Mouse (Mus musculus) large intestine, adult 2 months (tissue): ENCODE measurements around the gene Utrn. TPM values are rescaled to one million over a fixed set of nuclear protein-coding genes. Genes with fewer than 3 reads are reported as not detected.

ENCODE experiments used
- DNase-seq: peaks from one replicate; pipeline ENCODE4 v3.0.0-alpha.2; 2012; ENCODE audit warnings: low read depth, low spot score
- WGBS: fragments of 180-500 bp; shearing (Covaris S2); methylation state at CpG from one replicate; pipeline ENCODE4 v1.1.7; 2018; 5-methylcytosine and 5-hydroxymethylcytosine counted together
- polyA plus RNA-seq: library from polyadenylated mRNA; depleted of rRNA; stranded (reverse); fragments of >200 nt; gene quantifications from 2 replicates; pipeline ENCODE4 v1.2.3, GENCODE M21; 2012

Utrn gene
- polyA plus RNA-seq, 1 experiment: 10.5 TPM

GRCm38 (mm10) chr10:12754911-12755310, 114.3 kb downstream of the Utrn start:
- WGBS: 94% methylated on average over 2 of the region's 2 CpGs

DNA sequence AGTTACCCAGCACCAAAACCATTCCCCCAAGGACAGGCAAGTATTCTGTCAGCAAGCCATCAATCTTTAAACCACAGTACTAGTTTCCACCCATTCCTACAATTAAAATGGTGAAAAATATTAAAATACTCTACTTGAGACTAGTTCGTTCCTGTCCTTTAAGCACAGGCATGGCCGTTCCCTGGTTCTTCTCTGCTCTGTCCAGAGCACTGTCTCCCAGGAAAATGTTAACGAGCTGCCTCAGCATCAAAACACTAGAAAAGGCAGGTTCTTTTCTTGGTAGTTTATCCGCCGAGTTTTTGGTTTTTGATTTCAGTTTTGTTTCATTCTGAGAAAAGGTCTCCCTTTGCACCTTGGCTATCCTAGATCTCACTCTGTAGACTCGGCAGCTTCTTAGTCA, 115.0 kb downstream of the Utrn start:
- 91% methylated on average over 6 of the region's 6 CpGs for WGBS
- DNase-seq: no peak

More at GRCm38 (mm10) chr10:12754911-12755310, 114.3 kb downstream of the Utrn start:
- DNase-seq: no peak

DNA sequence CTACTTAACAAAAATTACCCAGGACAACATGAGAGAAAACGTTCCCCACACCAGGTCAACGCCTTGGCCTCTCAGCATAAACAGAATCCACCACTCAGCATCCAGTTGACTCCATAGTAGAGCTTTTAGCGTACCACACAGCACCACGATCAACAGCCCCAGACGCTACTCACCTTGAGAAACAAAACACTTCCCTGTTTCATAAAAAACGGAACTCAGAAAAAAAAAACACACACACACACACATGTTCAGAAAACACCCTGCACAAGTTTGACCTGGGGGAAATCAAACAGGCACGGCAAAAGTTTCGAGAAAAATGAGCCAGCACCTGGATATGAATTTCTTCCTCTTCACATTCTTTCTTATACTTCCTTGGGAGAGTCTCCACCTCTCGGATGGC, 125.4 kb downstream of the Utrn start:
- DNase-seq: no peak
- WGBS: 92% methylated on average over 9 of the region's 9 CpGs

DNA sequence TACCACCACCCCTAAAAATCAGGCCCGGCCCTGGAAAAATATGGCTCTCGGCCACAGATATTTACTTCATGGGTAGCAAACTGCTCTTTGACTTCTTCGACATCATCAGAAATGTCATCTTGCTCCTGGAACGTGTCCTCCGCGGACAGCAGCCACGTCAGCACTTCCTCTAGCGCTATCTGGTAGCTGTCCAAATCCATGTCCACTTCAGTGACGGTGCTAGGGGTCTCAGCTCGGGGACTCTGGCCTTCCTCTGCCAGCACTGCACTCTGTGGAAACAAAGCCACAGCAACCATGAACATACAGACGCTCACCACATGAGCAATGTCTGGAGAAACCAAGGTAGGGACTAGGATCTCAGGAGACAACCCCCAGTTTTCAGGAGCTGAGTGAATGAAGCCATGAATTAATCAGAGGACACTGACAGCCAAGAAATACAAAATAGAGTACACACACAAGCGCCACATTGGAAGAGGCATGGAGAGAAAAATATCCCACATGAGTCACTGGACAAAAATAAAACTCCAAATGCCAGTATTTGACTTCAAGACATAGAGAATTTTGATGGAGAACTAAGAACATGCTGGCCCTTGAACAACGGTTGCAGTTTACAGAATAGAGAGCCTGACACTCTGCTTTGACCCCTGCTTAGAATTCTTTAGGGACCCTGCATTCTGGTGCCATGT, 129.7 kb downstream of the Utrn start:
- DNase-seq: no peak
- 88% methylated on average over 13 of the region's 13 CpGs for WGBS

GRCm38 (mm10) chr10:12737926-12738325, 131.2 kb downstream of the Utrn start:
- 70% methylated on average over 9 of the region's 9 CpGs for WGBS
- no peak for DNase-seq

DNA sequence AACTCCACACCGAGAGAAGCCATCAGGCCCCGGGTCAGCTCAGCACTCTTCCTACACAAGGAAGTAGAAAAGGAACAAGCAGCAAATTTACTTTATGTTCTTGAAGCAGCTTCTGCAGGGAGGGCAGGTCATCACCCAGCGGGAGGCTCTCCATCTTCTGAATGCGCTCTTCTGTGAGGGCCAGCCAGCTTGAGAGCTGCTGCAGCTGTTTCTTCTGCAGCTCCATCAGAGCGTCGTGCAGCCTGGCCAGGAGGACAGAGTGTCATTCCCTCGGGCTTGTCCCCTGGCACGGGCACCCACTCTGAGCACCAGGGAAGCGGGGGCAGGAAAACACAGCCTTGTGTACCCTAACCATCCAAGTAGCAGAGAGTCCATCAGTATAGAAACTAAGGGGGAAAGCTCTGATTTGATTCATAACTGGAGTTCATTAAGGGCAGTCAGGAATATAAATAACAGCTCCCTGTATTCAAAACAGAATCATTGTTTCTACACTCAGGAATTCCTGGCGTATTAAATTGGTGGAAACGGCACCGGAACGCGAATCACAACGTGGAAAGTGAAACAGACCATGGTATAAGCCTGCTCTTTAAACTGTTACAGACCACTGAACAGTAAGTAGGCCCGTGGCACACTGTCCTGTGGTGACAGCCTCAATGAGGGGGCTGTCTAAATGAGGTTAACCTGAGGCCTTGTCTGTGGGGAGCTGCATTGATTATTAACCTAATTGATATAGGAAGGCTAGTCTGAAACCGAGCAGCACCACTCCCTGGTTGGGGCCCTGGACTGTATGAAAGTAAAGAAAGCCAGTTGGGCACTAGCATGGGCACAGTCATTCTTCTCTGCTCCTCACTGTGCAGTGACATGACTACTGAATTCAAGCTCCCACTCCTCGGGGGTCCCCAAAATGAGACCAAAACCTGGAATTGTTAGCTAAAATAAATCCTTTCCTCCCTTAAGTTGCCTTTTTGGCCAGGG, 132.0 kb downstream of the Utrn start:
- no peak for DNase-seq
- WGBS: 75% methylated on average over 18 of the region's 18 CpGs

DNA sequence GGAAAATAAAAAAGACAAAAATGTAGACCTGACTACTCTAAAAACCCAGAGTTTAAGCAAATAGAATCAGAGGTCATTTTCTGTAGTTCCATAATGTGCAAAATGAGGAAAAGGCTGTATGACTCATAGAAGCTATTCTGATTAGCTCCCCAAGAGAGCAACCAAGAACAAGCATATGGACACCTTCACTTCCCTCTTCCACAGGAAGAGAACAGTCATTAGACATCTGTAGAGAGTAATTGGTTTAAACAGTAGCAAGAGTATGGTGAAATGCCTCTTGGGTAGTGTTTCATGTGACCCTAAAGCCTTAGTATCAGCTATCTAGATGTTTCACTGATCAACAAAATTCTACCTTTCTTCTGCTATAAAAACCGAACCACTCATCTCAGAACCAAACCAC, 133.5 kb downstream of the Utrn start:
- no peak for DNase-seq
- 96% methylated on average over 1 of the region's 1 CpGs for WGBS

DNA sequence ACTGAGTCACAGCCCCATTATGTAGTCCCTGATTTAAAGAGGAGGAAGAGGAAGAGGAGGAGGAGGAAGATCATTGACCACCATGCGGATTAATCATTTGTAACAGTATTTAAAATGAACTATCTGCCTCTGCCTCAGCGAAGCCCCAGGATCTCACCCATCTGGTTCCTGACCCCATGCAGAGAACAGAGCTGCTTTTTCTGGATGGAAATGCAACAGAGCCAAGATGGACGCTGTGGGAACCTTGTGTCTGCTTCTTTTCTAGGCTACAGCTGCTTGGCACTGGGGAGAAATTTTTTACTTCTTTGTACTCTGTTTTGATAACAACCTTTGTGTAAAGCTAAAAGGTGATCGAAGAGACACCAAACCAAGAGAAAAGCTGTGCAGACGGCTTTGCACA, 137.7 kb downstream of the Utrn start:
- 90% methylated on average over 5 of the region's 5 CpGs for WGBS
- DNase-seq: no peak

DNA sequence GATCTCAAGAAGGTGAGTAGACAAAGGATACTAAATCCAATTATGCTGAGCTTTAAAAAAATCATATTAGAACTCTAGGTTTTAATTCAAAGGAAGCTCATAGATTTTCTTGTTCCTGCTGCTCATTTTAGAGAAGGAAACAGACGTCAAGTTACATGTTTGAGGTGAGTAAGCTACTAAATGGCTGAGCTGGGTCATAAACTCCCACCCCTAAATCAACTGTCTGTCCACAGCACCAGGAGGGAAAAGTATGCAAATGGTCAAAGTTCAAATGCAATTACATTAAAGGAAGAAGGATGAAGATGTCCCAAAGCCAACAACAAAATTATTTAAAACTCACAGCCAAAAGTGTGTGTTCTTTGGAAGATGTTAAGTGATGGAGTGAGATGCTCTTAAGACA, 139.5 kb downstream of the Utrn start:
- peak; percentile 16 for DNase-seq
- WGBS: 24% methylated on average over 1 of the region's 1 CpGs

- DNase-seq: no peak
- 82% methylated on average over 5 of the region's 5 CpGs for WGBS
Measured at GRCm38 (mm10) chr10:12729033-12729432, 140.1 kb downstream of the Utrn start.

DNA sequence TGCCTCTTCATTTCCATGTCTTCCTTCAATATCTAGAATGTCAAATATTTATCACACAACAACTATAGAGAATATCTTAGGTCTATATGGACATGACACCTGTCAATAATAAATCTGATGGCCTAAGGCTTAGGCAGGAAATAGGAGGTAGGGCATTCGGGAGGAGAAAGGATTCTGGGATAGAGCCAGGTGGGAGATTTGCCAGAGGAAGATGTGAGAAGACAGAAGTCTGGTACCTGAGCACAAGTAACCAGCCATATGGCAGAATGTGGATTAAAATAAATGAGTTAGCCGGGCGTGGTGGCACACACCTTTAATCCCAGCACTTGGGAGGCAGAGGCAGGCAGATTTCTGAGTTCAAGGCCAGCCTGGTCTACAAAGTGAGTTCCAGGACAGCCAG, 141.3 kb downstream of the Utrn start:
- WGBS: 80% methylated on average over 3 of the region's 3 CpGs
- no peak for DNase-seq

- peak; percentile 99 for DNase-seq
- WGBS: 39% methylated on average over 13 of the region's 13 CpGs
Measured at GRCm38 (mm10) chr10:12726041-12726608, 143.0 kb downstream of the Utrn start.

- WGBS: 84% methylated on average over 14 of the region's 14 CpGs
- DNase-seq: no peak
Measured at GRCm38 (mm10) chr10:12724247-12725001, 144.7 kb downstream of the Utrn start.

DNA sequence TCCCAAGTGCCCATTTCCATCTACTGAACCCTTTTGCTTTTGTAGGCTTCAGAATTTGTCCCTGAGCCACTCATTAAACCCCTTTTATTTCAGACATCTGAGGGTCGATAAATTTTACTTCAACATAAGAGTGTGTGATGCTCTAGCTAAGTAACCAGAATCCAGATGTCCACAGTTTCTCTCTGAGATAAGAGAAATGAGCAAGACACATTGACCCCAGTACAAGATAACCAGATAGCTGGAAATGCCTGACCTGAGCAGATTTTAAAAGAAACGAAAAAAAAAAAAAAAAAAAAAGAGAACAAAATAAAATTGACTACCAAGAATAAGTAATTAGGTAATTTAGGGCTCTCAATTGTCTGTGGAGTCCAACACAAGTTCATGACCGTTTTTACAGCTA, 145.9 kb downstream of the Utrn start:
- DNase-seq: no peak
- WGBS: 57% methylated on average over 3 of the region's 3 CpGs

- WGBS: 100% methylated on average over 2 of the region's 2 CpGs
Measured at GRCm38 (mm10) chr10:12722111-12722510, 147.1 kb downstream of the Utrn start.

DNA sequence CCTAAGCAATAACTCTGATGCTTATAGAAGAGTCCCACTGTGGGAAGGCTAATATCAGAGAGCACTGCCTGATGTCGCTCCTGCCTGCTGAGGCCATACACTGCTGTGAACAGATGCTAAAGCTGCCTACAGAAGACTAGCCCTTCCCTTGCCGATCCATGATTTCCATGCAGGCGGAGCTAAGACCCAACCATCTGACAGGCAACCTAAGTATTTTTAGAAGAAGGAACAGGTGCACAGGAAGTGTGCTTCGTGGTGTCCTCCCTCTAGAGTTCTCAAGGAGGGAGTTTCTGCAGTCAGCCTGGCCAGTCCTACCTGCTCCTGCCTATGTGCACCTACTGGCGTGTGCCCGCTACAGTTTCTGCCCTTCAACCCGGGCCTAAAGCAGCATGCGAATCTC, 150.8 kb downstream of the Utrn start:
- DNase-seq: no peak
- 88% methylated on average over 8 of the region's 8 CpGs for WGBS

More at GRCm38 (mm10) chr10:12722111-12722510, 147.1 kb downstream of the Utrn start:
- DNase-seq: no peak

- WGBS: 91% methylated on average over 3 of the region's 3 CpGs
- DNase-seq: no peak
Measured at GRCm38 (mm10) chr10:12717381-12717780, 151.8 kb downstream of the Utrn start.

GRCm38 (mm10) chr10:12716657-12717327, 152.4 kb downstream of the Utrn start:
- no peak for DNase-seq
- WGBS: 81% methylated on average over 5 of the region's 5 CpGs

DNA sequence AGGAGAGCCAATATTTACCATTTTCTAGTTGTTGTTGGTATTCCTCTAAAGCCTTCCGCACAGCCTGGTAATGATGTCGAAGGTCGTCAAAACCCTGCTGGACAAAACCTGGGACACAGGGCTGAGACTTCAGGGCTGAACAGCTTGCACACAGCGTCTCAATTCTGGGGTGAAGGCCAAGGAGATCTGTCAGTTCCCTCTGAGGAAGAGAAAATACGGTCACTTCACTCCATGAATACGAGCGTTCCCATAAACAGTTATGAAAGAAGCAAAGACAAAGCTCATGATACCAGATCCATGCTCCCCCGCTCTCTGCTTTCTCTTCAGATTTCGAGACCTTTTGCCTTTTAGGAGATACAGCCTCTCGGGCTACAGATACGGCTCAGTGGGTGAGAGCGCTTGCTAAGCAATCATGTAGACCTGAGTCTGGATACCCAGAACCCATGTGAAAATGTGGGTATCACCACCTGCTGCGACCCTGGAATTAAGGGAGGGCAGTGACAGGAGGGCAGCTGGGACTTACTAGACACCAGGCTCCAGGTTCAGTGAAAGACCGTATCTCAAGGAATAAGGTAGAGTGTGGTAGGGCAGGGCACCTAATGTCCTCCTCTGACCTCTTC, 155.8 kb downstream of the Utrn start:
- 95% methylated on average over 14 of the region's 14 CpGs for WGBS

More for the DNA sequence above, 155.8 kb downstream of the Utrn start:
- no peak for DNase-seq
